Mouse (Mus musculus) left cerebral cortex, postnatal 10 days (tissue): ENCODE results near the gene Mc1r. TPM values are rescaled to one million over a fixed set of nuclear protein-coding genes. Genes with fewer than 3 reads are reported as not detected.
"Not testable (repeated sequence)": the region's sequence is repeated elsewhere in the genome, so short reads cannot be mapped to it uniquely, and the experiment has no call there.

Experiments used
- DNase-seq, 2 experiments: peaks; one replicate each; pipeline ENCODE4 v3.0.0; 2021 to 2022; ENCODE audit warnings: low spot score in 2 of 2, mixed read lengths in 1 of 2; ENCODE audit errors: extremely low spot score in 1 of 2
- intact Hi-C: fragments of 180-260 bp; cut with DNase I; formaldehyde crosslinking; loops from one replicate; pipeline ENCODE4 v1.15.1; 2025
- total RNA-seq, 2 experiments: library from RNA; stranded (reverse); gene quantifications; 2 replicates each; pipeline ENCODE4 v1.2.3; 2021

The Mc1r gene
- total RNA-seq, 2 experiments from 2014 or later: not detected

- intact Hi-C loops: no loop called here
- no peak for DNase-seq
Observed at GRCm38 (mm10) chr8:123427639-123428275, 20.9 kb downstream of the Mc1r start.

- no peak for DNase-seq
- intact Hi-C loops: no loop called here
Observed at GRCm38 (mm10) chr8:123428343-123428893, 21.5 kb downstream of the Mc1r start.

DNA sequence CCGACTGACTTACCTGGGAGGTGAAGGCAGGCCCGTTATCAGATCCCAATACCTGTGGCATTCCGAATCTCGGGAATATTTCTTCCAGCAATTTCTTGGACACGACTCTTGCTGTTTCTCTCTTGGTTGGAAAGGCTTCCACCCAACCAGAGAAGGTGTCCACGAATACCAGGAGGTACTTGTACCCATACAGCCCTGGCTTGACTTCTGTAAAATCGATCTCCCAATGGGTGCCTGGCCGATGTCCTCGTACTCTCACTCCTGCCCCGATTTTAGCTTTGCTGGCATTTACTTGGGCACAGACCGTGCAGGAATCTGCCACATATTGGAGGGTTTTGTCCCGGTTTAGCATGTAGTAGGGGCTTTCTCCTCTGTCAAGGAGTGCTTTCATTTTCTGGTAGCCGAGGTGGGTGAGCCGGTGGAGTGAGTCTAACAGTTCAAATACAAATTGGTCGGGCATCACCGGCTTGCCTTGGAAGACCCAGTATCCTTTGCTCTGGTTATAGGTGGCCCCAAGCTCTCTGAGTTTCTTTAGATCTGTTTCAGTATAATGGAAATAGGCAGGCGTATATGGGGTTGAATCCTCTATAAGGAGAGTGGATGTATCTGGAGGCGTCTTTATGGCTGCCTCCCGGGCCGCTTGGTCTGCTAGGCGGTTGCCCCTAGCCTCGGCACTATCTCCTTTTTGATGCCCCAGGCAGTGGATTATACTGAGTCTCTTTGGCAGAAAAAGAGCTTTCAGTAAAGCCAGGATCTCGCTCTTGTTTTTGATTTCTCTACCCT is 22.2 kb downstream of the Mc1r start:
- intact Hi-C loops: no loop called here
- DNase-seq: no peak

DNA sequence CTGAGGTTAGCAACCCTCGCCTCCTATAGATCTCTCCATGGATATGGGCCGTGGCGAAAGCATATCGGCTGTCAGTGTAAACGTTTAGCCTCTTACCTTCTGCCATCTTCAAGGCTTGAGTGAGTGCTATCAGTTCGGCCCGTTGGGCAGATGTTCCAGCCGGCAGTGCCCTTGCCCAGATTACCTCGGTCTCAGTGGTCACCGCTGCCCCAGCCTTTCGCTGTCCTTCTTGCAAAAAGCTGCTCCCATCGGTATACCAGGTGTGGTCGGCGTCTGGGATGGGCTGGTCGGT is 22.8 kb downstream of the Mc1r start:
- intact Hi-C loops, DNase-seq: not testable (repeated sequence)

DNA sequence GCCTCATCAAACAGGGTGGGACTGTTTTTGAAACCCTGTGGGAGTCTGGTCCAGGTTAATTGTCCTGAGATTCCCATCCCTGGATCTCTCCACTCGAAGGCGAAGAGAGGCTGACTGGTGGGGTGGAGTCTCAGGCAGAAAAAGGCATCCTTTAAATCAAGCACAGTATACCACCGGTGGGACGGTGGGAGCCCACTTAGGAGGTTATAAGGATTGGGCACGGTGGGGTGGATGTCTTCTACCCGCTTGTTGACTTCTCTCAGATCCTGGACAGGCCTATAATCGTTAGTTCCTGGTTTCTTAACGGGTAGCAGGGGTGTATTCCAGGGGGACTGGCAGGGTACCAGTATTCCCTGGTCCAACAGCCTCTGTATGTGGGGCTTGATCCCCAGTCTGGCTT is 24.0 kb downstream of the Mc1r start:
- DNase-seq, intact Hi-C loops: not testable (repeated sequence)

DNA sequence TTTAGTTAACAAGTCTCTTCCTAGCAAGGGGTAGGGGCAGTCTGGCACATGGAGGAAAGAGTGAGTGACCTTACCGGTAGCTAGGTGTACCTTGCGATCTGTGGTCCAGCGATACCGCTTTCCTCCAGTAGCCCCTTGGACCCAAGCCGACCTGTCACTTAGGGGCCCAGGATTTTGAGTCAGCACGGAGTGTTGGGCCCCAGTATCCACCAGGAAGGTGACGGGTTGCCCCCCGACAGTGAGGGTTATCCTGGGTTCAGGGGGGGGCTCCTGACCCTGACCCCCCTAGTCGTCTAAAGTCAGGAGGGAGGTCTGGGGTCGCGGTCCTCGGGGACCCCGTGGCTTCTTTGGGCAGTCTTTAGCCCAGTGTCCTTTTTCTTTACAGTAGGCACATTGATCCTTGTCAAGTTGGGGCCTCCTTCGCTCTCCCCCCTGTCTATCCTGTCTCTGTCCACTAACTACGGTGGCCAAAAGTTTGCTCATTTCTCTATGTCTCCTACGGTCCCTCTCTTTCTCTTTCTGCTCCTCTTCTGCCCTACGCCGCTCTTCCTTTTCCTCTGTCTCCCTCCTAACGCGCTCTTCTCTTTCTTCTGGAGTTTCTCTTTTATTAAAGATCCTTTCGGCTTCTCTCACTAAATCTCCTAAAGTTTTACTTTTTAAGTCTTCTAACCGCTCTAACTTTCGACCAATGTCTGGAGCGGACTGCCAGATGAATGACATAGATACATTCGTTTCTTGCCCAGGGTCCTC is 24.9 kb downstream of the Mc1r start:
- DNase-seq: no peak
- intact Hi-C loops: no loop called here

GRCm38 (mm10) chr8:123432381-123432780 is 25.5 kb downstream of the Mc1r start:
- intact Hi-C loops: no loop called here
- no peak for DNase-seq

GRCm38 (mm10) chr8:123433241-123433974 is 26.5 kb downstream of the Mc1r start:
- DNase-seq, intact Hi-C loops: not testable (repeated sequence)

DNA sequence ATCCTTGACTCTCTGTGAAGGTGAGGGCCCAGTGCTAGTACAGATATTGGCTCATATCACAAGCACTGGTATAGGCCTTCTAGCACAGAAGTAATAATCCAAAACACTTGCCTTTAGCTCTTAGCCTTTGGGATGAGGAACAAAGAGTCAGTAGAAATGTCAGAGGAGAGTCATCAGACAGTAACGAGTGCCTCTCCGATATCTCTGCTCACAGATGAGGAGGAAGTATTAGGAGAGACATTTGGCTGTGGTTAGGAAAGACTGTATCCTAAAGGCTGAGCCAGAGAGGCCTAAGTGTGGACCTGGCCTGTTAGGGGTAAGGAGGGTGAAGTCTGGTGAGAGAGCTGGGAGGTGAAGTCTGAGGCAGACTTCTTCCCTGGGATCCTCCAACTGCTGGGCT is 34.9 kb downstream of the Mc1r start:
- DNase-seq: no peak
- intact Hi-C loops: no loop called here

DNA sequence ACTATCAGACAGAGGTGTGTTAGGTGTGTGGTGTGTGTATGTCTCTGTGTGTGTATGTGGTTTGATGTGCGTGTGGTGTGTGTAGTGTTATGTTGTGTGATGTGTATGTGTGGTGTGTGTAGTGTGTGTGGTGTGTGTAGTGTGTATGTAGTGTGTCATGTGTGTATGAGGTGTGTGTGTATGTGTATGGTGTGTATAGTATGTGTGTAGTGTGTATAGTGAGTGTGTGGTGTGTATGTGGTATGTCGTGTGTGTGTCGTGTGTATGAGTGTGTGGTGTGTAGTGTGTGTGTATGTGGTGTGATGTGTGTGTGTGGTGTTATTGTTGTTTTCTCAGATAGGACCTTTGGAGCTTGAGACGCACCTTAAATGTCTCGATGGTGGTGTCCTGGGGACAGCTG is 35.4 kb downstream of the Mc1r start:
- no peak for DNase-seq
- intact Hi-C loops: no loop called here

- peak; percentile 89 to 93 for DNase-seq
- intact Hi-C loops: no loop called here
Observed at GRCm38 (mm10) chr8:123442871-123443575, 36.1 kb downstream of the Mc1r start.

DNA sequence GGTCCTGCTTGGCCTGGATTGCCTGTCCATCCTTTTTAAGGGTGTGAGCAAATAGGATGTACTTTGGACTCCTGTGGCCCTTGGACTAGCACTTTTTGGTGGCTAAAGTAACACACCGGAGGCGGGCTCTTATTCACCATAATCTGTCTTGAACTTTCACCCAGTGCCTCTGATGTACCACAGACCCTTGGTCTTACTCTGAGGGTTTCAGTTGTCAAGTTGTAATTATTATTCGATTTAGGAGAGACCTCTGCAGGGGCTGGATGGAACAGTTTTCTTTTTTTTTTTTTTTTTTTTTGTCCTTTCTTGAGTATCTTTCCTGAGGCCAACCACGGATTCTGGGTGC is 36.6 kb downstream of the Mc1r start:
- intact Hi-C loops: no loop called here
- no peak for DNase-seq

DNA sequence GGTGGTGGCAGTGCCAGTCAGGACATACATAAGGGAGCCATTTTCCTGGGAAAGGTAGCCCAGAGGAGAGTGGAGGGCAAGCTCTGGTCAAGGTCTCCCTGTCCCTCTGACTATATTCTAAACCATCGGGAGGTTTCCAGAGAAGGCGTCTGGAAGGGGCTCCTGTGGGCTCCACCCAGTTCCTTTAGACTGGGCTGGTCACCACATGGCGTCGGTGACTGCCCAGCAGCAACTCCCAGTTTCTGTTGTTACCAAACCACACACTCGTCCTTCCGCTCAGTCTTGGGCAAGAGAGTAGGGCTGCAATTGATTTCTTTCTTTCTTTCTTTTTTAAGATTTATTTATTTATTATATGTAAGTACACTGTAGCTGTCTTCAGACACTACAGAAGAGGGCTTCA is 37.2 kb downstream of the Mc1r start:
- intact Hi-C loops: no loop called here
- no peak for DNase-seq

DNA sequence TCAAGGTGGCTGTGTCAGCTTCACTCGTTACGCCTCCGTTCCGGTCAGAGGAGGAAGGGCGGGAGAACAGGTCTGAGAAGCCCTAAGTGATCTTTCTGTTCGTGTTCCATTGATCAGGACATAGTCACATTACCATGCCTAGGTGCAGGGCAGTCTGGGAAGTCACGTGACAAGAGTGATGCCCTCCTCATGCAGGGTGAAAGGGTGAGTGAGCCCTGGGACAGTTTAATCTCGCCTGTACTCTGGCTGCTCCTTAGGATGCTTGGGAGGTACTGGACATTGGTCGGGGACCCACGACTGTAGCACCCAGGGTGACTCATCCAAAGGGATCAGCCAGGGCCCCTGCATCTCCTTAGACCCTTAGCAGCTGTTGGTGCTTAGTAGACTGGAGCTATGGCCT is 39.1 kb downstream of the Mc1r start:
- intact Hi-C loops: no loop called here
- DNase-seq: no peak

DNA sequence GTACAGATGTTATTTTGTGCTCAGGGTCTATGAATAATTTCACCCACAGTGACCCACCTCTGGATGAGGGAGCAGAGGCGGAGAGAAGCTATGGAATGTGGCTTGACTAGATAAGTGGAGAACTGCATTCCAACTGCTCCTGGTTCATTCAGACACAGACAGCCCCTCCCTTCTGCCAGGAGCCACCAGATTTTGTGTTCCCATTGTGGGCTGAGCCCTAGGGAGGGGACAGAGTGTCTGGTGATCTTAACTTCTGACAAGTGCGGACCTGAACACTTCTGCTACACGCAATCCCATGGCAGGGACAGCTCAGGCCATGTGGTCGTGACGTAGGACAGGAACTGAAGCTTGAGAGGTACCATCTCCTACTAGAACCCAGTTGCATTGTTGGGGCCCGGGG is 39.9 kb downstream of the Mc1r start:
- no peak for DNase-seq
- intact Hi-C loops: no loop called here

GRCm38 (mm10) chr8:123450783-123451182 is 43.9 kb downstream of the Mc1r start:
- DNase-seq: no peak
- intact Hi-C loops: no loop called here

DNA sequence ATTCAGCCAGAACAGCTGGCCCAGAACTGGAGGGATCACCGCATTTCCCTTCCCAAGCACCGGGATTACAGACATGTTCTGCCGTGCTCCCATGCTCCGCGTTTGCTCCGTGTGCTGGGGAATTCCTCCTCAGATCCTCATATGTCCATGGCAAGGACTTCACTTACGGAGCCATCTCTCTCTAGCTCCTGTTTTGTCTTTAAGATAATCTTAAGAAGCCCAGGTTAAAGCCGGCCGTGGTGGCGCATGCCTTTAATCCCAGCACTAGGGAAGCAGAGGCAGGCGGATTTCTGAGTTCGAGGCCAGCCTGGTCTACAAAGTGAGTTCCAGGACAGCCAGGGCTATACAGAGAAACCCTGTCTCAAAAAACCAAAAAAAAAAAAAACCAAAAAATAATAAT is 44.8 kb downstream of the Mc1r start:
- DNase-seq, intact Hi-C loops: not testable (repeated sequence)

GRCm38 (mm10) chr8:123452149-123452548 is 45.2 kb downstream of the Mc1r start:
- intact Hi-C loops: no loop called here
- no peak for DNase-seq

GRCm38 (mm10) chr8:123453291-123453690 is 46.4 kb downstream of the Mc1r start:
- intact Hi-C loops: no loop called here
- DNase-seq: no peak
